Mouse (Mus musculus): ENCODE data around the gene Fgfr2. TPM values are rescaled to one million over a fixed set of nuclear protein-coding genes. Genes with fewer than 3 reads are reported as not detected.

Fgfr2 gene
- polyA plus RNA-seq, 1 experiment from 2014 or later = 24.9 TPM

DNA sequence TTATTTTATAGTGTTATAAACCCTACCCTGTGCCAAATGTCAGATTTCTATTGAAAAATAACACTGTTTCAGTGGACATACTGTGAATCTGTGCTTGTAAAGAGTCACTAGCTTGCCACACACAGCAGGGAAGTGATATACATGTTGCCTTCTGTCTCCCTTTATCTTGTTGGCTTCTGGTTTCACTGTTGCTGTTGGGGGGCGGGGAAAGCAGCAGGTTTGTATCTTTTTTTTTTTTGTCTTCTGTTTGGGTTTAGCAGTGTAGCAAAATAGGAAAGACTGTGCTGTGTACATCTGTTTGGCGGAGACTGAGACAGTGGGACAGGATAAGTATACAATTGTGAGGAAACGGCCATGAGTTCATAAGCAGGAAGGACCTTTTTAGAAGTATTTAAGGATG lies 2255.9 kb downstream of the Fgfr2 start:
- H3K4me1 ChIP-seq (ENCODE audit: control insufficient read depth, insufficient read depth, low read length) = peaks cover 6% of the 10 kb centered on the region; the same call in 1 of the 2 replicates
- 33% methylated on average over 3 of the region's 3 CpGs for WGBS (ENCODE audit: insufficient replicate concordance)
- no peaks in the 10 kb centered on the region for H3K36me3 ChIP-seq (ENCODE audit: control insufficient read depth, insufficient read depth, low read length)
- peak overlapping the region; percentile 54 for H3K4me2 ChIP-seq
- no peak overlapping the region for H3K9ac ChIP-seq (ENCODE audit: low read depth, low read length)
- no peaks in the 10 kb centered on the region for H3K9me3 ChIP-seq (replicated peaks; ENCODE audit: control insufficient read depth, low read length)
- H3K4me3 ChIP-seq (ENCODE audit: low read depth, low read length) = peak overlapping the region; percentile 19
- no peak overlapping the region for H3K27ac ChIP-seq (ENCODE audit: low read depth, low read length)
- ATAC-seq (replicated peaks; ENCODE audit: insufficient number of reproducible peaks, low FRiP score, low TSS enrichment) = no peak
- H3K27me3 ChIP-seq (ENCODE audit: control insufficient read depth, insufficient read depth, low read length) = no peaks in the 10 kb centered on the region

DNA sequence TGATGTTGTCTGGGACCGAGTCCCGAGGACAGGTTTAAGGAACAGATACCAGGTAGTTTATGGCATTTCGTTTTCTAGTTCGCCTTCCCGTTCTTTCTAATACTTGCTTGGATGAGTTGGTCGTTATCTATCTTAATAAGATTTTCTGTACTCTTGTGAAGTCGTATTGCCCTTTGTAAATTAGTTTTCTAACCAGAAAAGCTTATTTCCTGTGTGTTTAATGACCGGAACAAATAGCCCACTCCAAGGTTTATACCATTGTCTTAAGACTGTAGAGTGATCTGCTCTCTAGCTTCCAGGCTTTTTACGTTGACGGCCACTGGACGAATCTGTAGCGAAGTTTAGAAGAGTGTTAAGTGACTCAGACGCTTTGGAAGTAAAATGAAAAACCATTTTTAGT lies 2256.5 kb downstream of the Fgfr2 start:
- peak overlapping the region; percentile 94 for H3K4me3 ChIP-seq (ENCODE audit: low read depth, low read length)
- peak overlapping the region; percentile 79 for H3K27ac ChIP-seq (ENCODE audit: low read depth, low read length)
- no peak for ATAC-seq (replicated peaks; ENCODE audit: insufficient number of reproducible peaks, low FRiP score, low TSS enrichment)
- no peaks in the 10 kb centered on the region for H3K27me3 ChIP-seq (ENCODE audit: control insufficient read depth, insufficient read depth, low read length)
- 2% methylated on average over 13 of the region's 13 CpGs for WGBS (ENCODE audit: insufficient replicate concordance)
- H3K9me3 ChIP-seq (replicated peaks; ENCODE audit: control insufficient read depth, low read length) = no peaks in the 10 kb centered on the region
- H3K36me3 ChIP-seq (ENCODE audit: control insufficient read depth, insufficient read depth, low read length) = no peaks in the 10 kb centered on the region
- peak overlapping the region; percentile 89 for H3K9ac ChIP-seq (ENCODE audit: low read depth, low read length)
- peaks cover 6% of the 10 kb centered on the region; the same call in 1 of the 2 replicates for H3K4me1 ChIP-seq (ENCODE audit: control insufficient read depth, insufficient read depth, low read length)
- H3K4me2 ChIP-seq = peak overlapping the region; percentile 65

DNA sequence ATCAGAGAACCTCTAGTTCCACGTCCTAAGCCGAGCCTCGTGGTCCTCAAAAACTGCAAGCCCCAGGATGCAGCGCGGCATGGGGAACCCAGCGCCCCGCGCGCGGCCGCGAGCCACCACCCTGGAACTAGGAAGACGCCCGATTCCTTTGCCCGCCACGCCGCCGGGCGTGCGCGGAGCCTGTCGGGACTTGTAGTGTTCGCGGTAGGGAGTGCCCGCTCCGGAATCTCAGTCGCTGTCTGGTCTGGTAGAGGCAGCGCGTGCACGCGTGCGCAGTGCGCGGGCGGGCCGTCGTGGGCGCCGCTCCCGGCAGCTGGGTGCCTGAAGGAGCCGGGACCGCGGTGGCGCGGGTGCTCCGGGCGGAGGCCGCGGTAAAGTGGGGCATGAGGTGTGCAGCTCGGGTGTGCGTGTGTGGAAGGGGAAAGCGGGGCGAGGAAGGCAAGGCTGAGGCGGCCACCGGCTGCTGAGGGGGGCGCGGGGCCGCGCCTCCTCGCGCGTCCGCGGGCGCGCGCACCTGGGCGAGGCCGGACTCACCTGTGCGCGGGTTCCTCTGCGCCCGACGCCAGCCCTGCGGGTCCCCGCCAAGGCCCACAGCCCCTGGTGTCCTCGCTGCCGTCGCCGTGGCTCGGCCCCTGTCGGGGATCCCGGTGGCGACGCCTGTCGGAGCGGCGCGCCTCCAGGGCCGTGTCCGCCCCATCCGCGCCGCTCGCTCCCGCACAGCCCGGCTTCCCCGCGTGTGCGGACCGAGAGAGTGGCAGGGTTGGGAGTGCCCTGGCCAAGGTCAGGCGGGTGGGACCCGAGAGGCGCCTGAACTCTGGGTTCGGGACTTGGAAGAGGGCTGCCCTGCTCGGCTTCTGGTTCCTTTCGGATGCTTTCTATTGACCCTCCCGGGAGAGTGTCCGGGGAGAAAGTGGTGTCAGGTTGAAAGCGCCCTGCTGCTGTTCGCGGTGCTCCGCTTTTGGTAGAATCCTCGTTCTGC lies 2257.2 kb downstream of the Fgfr2 start, which contains the start of gene Plekha1:
Gene Plekha1 (plus strand): TSS at position 144 of the 979 bp plus-strand sequence.
- Histone ChIP-seq H3K4me3 (ENCODE audit: low read depth, low read length) (peak within 1 kb of the TSS; percentile 94), H3K27ac (ENCODE audit: low read depth, low read length) (peak within 1 kb of the TSS; percentile 79), H3K9me3 (replicated peaks; ENCODE audit: control insufficient read depth, low read length) (no peaks in the 10 kb centered on the region), H3K9ac (ENCODE audit: low read depth, low read length) (peak within 1 kb of the TSS; percentile 89), H3K27me3 (ENCODE audit: control insufficient read depth, insufficient read depth, low read length) (no peaks in the 10 kb centered on the region), H3K4me1 (ENCODE audit: control insufficient read depth, insufficient read depth, low read length) (peaks cover 6% of the 10 kb centered on the region; the same call in 1 of the 2 replicates), H3K4me2 (peak within 1 kb of the TSS; percentile 65), H3K36me3 (ENCODE audit: control insufficient read depth, insufficient read depth, low read length) (no peaks in the 10 kb centered on the region)
- under 1% methylated on average over 102 of the region's 114 CpGs for WGBS (ENCODE audit: insufficient replicate concordance)
- ATAC-seq (replicated peaks; ENCODE audit: insufficient number of reproducible peaks, low FRiP score, low TSS enrichment) = peak; percentile 94

DNA sequence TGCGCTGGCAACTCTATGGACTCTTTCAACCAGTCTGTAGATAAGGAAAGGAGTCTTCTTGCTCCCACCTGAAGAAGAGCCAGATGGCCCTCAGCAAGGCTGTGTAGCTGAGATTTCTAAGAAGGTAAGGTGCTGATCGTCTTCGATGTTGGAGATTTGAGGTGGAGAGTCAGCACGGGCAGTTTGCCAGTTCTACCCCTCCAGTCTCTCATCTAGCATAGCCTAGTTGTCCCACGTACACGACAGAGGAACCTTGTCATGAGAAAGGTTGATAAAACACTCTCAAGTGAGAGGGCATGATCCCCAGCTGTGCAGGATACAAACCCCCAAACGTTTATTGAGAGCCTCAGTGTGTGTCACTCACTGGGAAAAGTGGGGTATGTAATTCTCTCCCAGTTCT lies 2258.4 kb downstream of the Fgfr2 start:
- WGBS (ENCODE audit: insufficient replicate concordance) = 57% methylated on average over 7 of the region's 7 CpGs

DNA sequence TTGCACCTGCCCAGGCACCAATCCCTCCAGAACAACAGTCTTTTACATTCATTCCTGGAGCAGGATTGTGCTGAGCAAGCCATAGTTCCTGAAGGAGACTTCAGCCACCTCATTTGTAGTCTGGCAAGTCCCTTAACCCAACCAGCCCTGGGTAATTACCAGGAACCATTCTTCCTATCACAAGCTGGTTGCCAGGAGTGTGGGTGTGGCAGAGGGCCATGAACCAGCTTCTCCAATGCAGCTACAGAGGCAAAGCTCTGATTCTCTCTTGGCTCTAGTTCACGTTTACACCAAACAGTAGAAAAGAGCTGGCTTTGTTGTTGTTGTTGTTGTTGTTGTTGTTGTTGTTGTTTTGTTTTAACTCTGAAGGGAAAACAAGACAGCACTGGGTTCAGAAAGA lies 2260.6 kb downstream of the Fgfr2 start:
- Histone ChIP-seq H3K4me3 (ENCODE audit: low read depth, low read length) (no peak overlapping the region), H3K36me3 (ENCODE audit: control insufficient read depth, insufficient read depth, low read length) (no peaks in the 10 kb centered on the region), H3K9me3 (replicated peaks; ENCODE audit: control insufficient read depth, low read length) (no peaks in the 10 kb centered on the region), H3K4me1 (ENCODE audit: control insufficient read depth, insufficient read depth, low read length) (peaks cover 5% of the 10 kb centered on the region; the same call in 1 of the 2 replicates), H3K4me2 (no peak overlapping the region), H3K9ac (ENCODE audit: low read depth, low read length) (no peak overlapping the region), H3K27me3 (ENCODE audit: control insufficient read depth, insufficient read depth, low read length) (no peaks in the 10 kb centered on the region), H3K27ac (ENCODE audit: low read depth, low read length) (no peak overlapping the region)
- ATAC-seq (replicated peaks; ENCODE audit: insufficient number of reproducible peaks, low FRiP score, low TSS enrichment) = no peak
- 64% methylated on average over 1 of the region's 1 CpGs for WGBS (ENCODE audit: insufficient replicate concordance)

More for the DNA sequence above, 2258.4 kb downstream of the Fgfr2 start:
- Histone ChIP-seq H3K4me3 (ENCODE audit: low read depth, low read length) (no peak overlapping the region), H3K4me2 (no peak overlapping the region), H3K36me3 (ENCODE audit: control insufficient read depth, insufficient read depth, low read length) (no peaks in the 10 kb centered on the region), H3K9ac (ENCODE audit: low read depth, low read length) (no peak overlapping the region), H3K4me1 (ENCODE audit: control insufficient read depth, insufficient read depth, low read length) (peaks cover 6% of the 10 kb centered on the region; the same call in 1 of the 2 replicates), H3K9me3 (replicated peaks; ENCODE audit: control insufficient read depth, low read length) (no peaks in the 10 kb centered on the region), H3K27me3 (ENCODE audit: control insufficient read depth, insufficient read depth, low read length) (no peaks in the 10 kb centered on the region), H3K27ac (ENCODE audit: low read depth, low read length) (no peak overlapping the region)
- no peak for ATAC-seq (replicated peaks; ENCODE audit: insufficient number of reproducible peaks, low FRiP score, low TSS enrichment)

DNA sequence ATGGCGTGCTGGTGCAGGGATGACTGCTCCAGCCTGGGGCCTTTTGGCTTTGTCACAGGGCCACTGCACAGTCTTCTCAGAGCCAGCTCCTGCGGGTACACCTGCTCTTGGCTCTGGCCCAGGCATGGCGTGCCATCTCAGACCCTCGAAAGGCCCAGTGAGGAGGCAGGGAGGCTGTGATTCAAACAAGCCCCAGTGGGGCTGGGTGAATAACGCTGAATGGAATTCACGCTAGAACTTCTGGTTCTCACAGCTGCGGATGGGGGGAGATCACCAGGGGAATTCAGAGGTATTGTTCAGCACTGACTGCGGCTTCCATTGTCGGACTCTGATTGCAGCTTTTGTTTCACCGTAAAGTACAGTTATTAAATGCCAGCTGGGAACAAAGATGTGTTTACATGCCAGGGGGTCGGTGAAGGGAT lies 2262.4 kb downstream of the Fgfr2 start:
- no peak overlapping the region for H3K9ac ChIP-seq (ENCODE audit: low read depth, low read length)
- no peak overlapping the region for H3K4me2 ChIP-seq
- no peaks in the 10 kb centered on the region; the same call in 1 of the 2 replicates for H3K4me1 ChIP-seq (ENCODE audit: control insufficient read depth, insufficient read depth, low read length)
- 50% methylated on average over 11 of the region's 11 CpGs for WGBS (ENCODE audit: insufficient replicate concordance)
- H3K27me3 ChIP-seq (ENCODE audit: control insufficient read depth, insufficient read depth, low read length) = no peaks in the 10 kb centered on the region
- no peak overlapping the region for H3K4me3 ChIP-seq (ENCODE audit: low read depth, low read length)
- no peaks in the 10 kb centered on the region for H3K9me3 ChIP-seq (replicated peaks; ENCODE audit: control insufficient read depth, low read length)
- H3K36me3 ChIP-seq (ENCODE audit: control insufficient read depth, insufficient read depth, low read length) = no peaks in the 10 kb centered on the region
- no peak for ATAC-seq (replicated peaks; ENCODE audit: insufficient number of reproducible peaks, low FRiP score, low TSS enrichment)
- H3K27ac ChIP-seq (ENCODE audit: low read depth, low read length) = no peak overlapping the region

- Histone ChIP-seq H3K9me3 (replicated peaks; ENCODE audit: control insufficient read depth, low read length) (no peaks in the 10 kb centered on the region), H3K4me2 (no peak overlapping the region), H3K4me1 (ENCODE audit: control insufficient read depth, insufficient read depth, low read length) (no peaks in the 10 kb centered on the region; the same call in 1 of the 2 replicates), H3K27me3 (ENCODE audit: control insufficient read depth, insufficient read depth, low read length) (no peaks in the 10 kb centered on the region), H3K27ac (ENCODE audit: low read depth, low read length) (no peak overlapping the region), H3K36me3 (ENCODE audit: control insufficient read depth, insufficient read depth, low read length) (no peaks in the 10 kb centered on the region), H3K4me3 (ENCODE audit: low read depth, low read length) (no peak overlapping the region), H3K9ac (ENCODE audit: low read depth, low read length) (no peak overlapping the region)
- ATAC-seq (replicated peaks; ENCODE audit: insufficient number of reproducible peaks, low FRiP score, low TSS enrichment) = no peak
- 43% methylated on average over 4 of the region's 5 CpGs for WGBS (ENCODE audit: insufficient replicate concordance)
These were observed 2263.2 kb downstream of the Fgfr2 start for GRCm38 (mm10) chr7:130859926-130860325.

DNA sequence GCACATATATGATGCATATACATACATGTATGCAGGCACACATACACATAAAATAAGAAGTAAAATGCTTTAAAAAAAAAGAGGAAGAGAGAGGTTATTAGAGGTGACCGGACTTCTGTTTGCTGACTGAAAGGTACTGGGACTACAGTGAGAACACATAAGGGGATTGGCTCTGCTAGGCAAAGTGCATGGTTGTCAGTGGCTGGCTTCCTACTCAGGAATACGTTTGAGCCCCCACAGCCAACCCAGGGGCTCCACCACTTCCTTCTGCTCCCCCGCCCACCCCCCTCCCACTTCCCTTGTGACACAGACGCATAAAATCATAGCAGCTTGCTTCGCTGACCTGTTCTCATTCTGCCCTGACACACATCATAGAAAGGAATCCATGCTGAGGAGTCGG lies 2265.2 kb downstream of the Fgfr2 start:
- WGBS (ENCODE audit: insufficient replicate concordance) = 70% methylated on average over 6 of the region's 6 CpGs
- Histone ChIP-seq H3K9ac (ENCODE audit: low read depth, low read length) (no peak overlapping the region), H3K4me2 (no peak overlapping the region), H3K27me3 (ENCODE audit: control insufficient read depth, insufficient read depth, low read length) (no peaks in the 10 kb centered on the region), H3K27ac (ENCODE audit: low read depth, low read length) (no peak overlapping the region), H3K4me1 (ENCODE audit: control insufficient read depth, insufficient read depth, low read length) (no peaks in the 10 kb centered on the region), H3K9me3 (replicated peaks; ENCODE audit: control insufficient read depth, low read length) (no peaks in the 10 kb centered on the region), H3K4me3 (ENCODE audit: low read depth, low read length) (no peak overlapping the region), H3K36me3 (ENCODE audit: control insufficient read depth, insufficient read depth, low read length) (no peaks in the 10 kb centered on the region)
- ATAC-seq (replicated peaks; ENCODE audit: insufficient number of reproducible peaks, low FRiP score, low TSS enrichment) = no peak

All from heart, embryonic 11.5 days (tissue).